Mouse (Mus musculus): ENCODE results near the gene Colgalt1. TPM values are rescaled to one million over a fixed set of nuclear protein-coding genes. Genes with fewer than 3 reads are reported as not detected.

The Colgalt1 gene
- polyA plus RNA-seq, 1 experiment from 2014 or later = 37.5 TPM

GRCm38 (mm10) chr8:71572847-71573633 is 37.8 kb upstream of the Colgalt1 start:
- H3K36me3 ChIP-seq (ENCODE audit: poor library complexity, severe bottlenecking) = no peaks in the 10 kb centered on the region
- no peaks in the 10 kb centered on the region for H3K27me3 ChIP-seq
- H3K4me1 ChIP-seq = peaks cover 52% of the 10 kb centered on the region
- H3K27ac ChIP-seq = peak overlapping the region; percentile 91
- H3K4me2 ChIP-seq = peak overlapping the region; percentile 83
- peak overlapping the region; percentile 52; the same call in 1 of the 2 replicates for H3K4me3 ChIP-seq
- H3K9me3 ChIP-seq (replicated peaks) = no peaks in the 10 kb centered on the region
- H3K9ac ChIP-seq = peak overlapping the region; percentile 52
- peak; percentile 17; the same call in 1 of the 2 replicates for ATAC-seq
- 56% methylated on average over 9 of the region's 9 CpGs for WGBS

- Histone ChIP-seq H3K4me3 (no peak overlapping the region), H3K4me2 (no peak overlapping the region), H3K27me3 (no peaks in the 10 kb centered on the region), H3K27ac (no peak overlapping the region), H3K4me1 (peaks cover 46% of the 10 kb centered on the region), H3K9me3 (replicated peaks) (no peaks in the 10 kb centered on the region), H3K9ac (no peak overlapping the region), H3K36me3 (ENCODE audit: poor library complexity, severe bottlenecking) (no peaks in the 10 kb centered on the region)
- ATAC-seq = no peak
- 81% methylated on average over 7 of the region's 7 CpGs for WGBS
Measured at GRCm38 (mm10) chr8:71574426-71574825, 36.4 kb upstream of the Colgalt1 start.

DNA sequence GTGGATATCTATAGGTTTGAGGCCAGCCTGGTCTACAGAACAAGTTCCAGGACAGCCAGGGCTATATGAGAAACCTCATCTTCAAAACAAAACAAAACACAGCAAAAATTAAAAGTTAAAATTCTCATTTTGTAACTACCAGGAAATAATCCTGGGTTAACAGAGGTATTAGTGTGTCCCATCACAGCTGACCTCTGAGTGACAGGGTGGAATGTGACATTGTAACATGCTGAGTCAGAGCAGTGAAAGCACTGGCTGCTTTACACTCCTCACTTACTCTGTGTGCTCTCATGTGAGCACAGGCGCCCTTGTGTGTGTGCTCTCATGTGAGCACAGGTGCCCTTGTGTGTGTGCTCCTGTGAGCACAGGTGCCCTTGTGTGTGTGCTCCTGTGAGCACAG is 35.8 kb upstream of the Colgalt1 start:
- Histone ChIP-seq H3K4me2 (no peak overlapping the region), H3K4me3 (no peak overlapping the region), H3K9ac (no peak overlapping the region), H3K27ac (no peak overlapping the region), H3K27me3 (no peaks in the 10 kb centered on the region), H3K4me1 (peaks cover 51% of the 10 kb centered on the region), H3K9me3 (replicated peaks) (no peaks in the 10 kb centered on the region), H3K36me3 (ENCODE audit: poor library complexity, severe bottlenecking) (peaks cover under 1% of the 10 kb centered on the region; the same call in 1 of the 2 replicates)
- 63% methylated on average over 1 of the region's 1 CpGs for WGBS
- ATAC-seq = no peak

DNA sequence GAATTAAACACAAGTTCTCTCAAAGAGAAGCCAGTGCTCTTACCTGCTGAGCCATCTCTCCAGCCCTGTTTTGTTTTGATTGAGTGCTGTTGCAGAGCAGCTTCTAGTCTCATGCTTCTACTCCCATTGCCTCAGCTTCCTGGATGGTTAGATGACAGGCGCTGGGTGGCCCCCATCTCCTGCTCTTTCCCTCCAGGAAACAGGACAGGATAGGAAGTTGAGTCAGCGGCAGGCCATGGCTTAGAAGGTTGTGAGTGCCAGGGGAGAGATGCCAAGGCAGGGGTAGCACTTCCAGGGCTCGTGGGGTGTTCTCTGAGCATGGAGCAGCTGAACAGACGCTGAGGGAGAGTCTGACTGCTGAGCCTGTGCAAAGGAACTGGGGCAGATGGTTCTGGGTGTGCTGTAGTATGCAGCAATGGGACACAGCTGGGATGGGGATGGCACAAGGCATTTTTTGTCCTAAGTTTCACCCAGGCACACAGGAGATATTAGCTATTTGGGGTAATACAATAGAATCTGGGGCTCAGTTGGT is 32.9 kb upstream of the Colgalt1 start:
- Histone ChIP-seq H3K4me3 (no peak overlapping the region), H3K27ac (no peak overlapping the region), H3K27me3 (no peaks in the 10 kb centered on the region), H3K4me1 (peaks cover 33% of the 10 kb centered on the region), H3K4me2 (no peak overlapping the region), H3K9me3 (replicated peaks) (no peaks in the 10 kb centered on the region), H3K36me3 (ENCODE audit: poor library complexity, severe bottlenecking) (peaks cover 26% of the 10 kb centered on the region), H3K9ac (no peak overlapping the region)
- ATAC-seq = no peak
- 74% methylated on average over 4 of the region's 4 CpGs for WGBS

DNA sequence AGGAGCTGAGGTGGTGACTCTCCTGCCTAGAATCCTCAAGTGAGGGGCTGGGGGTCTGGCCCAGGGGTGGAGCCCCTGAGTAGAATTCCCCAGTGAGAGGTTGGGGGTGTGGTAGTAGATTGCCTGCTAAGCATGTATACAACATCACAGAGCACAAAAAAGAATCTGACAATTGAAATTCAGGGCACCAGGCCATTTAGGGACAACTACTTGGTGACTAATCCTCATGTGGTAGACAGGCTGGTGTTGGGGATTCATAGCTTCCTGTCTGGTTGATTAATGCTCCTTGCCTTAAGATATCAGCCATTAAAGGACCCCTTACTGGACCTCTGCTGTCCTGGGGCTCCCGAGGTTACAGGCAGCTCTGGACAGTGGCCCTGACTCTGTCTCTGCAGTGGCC is 31.8 kb upstream of the Colgalt1 start:
- 78% methylated on average over 1 of the region's 1 CpGs for whole genome bisulfite sequencing
- Histone ChIP-seq H3K27ac (no peak overlapping the region), H3K36me3 (ENCODE audit: poor library complexity, severe bottlenecking) (peaks cover 36% of the 10 kb centered on the region), H3K27me3 (no peaks in the 10 kb centered on the region), H3K9ac (no peak overlapping the region), H3K4me1 (peaks cover 26% of the 10 kb centered on the region), H3K9me3 (replicated peaks) (no peaks in the 10 kb centered on the region), H3K4me3 (no peak overlapping the region), H3K4me2 (no peak overlapping the region)
- ATAC-seq = no peak

GRCm38 (mm10) chr8:71579476-71579875 is 31.3 kb upstream of the Colgalt1 start:
- ATAC-seq = no peak
- Histone ChIP-seq H3K4me2 (no peak overlapping the region), H3K27me3 (no peaks in the 10 kb centered on the region), H3K36me3 (ENCODE audit: poor library complexity, severe bottlenecking) (peaks cover 41% of the 10 kb centered on the region), H3K27ac (0 out of 2 replicates have a peak overlapping the region, but pooled peaks have one; percentile 40), H3K9ac (no peak overlapping the region), H3K4me3 (no peak overlapping the region), H3K9me3 (replicated peaks) (no peaks in the 10 kb centered on the region), H3K4me1 (peaks cover 21% of the 10 kb centered on the region)
- 89% methylated on average over 14 of the region's 14 CpGs for WGBS

GRCm38 (mm10) chr8:71580201-71580600 is 30.6 kb upstream of the Colgalt1 start:
- H3K4me3 ChIP-seq = no peak overlapping the region
- H3K27ac ChIP-seq = peak overlapping the region; percentile 40; the same call in 1 of the 2 replicates
- H3K4me2 ChIP-seq = 0 out of 2 replicates have a peak overlapping the region, but pooled peaks have one; percentile 12
- WGBS = 27% methylated on average over 9 of the region's 9 CpGs
- H3K9ac ChIP-seq = no peak overlapping the region
- no peaks in the 10 kb centered on the region for H3K27me3 ChIP-seq
- 0 out of 2 replicates have a peak, but pooled peaks have one; percentile 6 for ATAC-seq
- no peaks in the 10 kb centered on the region for H3K9me3 ChIP-seq (replicated peaks)
- peaks cover 19% of the 10 kb centered on the region for H3K4me1 ChIP-seq
- peaks cover 48% of the 10 kb centered on the region for H3K36me3 ChIP-seq (ENCODE audit: poor library complexity, severe bottlenecking)

GRCm38 (mm10) chr8:71586891-71587290 is 23.9 kb upstream of the Colgalt1 start:
- Histone ChIP-seq H3K4me1 (peaks cover 10% of the 10 kb centered on the region), H3K4me3 (no peak overlapping the region), H3K27ac (no peak overlapping the region), H3K9ac (no peak overlapping the region), H3K9me3 (replicated peaks) (no peaks in the 10 kb centered on the region), H3K27me3 (no peaks in the 10 kb centered on the region), H3K36me3 (ENCODE audit: poor library complexity, severe bottlenecking) (peaks cover 51% of the 10 kb centered on the region), H3K4me2 (no peak overlapping the region)
- ATAC-seq = peak; percentile 32
- WGBS = 77% methylated on average over 2 of the region's 2 CpGs

- Histone ChIP-seq H3K4me1 (peaks cover 24% of the 10 kb centered on the region), H3K36me3 (ENCODE audit: poor library complexity, severe bottlenecking) (peaks cover 37% of the 10 kb centered on the region), H3K4me3 (no peak overlapping the region), H3K4me2 (no peak overlapping the region), H3K9ac (no peak overlapping the region), H3K27me3 (no peaks in the 10 kb centered on the region), H3K9me3 (replicated peaks) (no peaks in the 10 kb centered on the region), H3K27ac (no peak overlapping the region)
- WGBS = 67% methylated on average over 3 of the region's 3 CpGs
- no peak for ATAC-seq
Measured at GRCm38 (mm10) chr8:71588762-71589161, 22.0 kb upstream of the Colgalt1 start.

GRCm38 (mm10) chr8:71591017-71591416 is 19.8 kb upstream of the Colgalt1 start:
- Histone ChIP-seq H3K27ac (peak overlapping the region; percentile 97; the same call in 1 of the 2 replicates), H3K4me2 (peak overlapping the region; percentile 96)

GRCm38 (mm10) chr8:71591471-71592373 is 19.1 kb upstream of the Colgalt1 start, which contains the start of gene Pgls:
Pgls (plus strand) TSS chr8:71592176.
- Histone ChIP-seq H3K27ac (peak within 1 kb of the TSS; percentile 97), H3K27me3 (no peaks in the 10 kb centered on the region), H3K4me2 (peak within 1 kb of the TSS; percentile 96), H3K9me3 (replicated peaks) (no peaks in the 10 kb centered on the region), H3K4me3 (peak within 1 kb of the TSS; percentile 88), H3K9ac (peak within 1 kb of the TSS; percentile 93), H3K36me3 (ENCODE audit: poor library complexity, severe bottlenecking) (peaks cover 16% of the 10 kb centered on the region), H3K4me1 (peaks cover 39% of the 10 kb centered on the region)
- under 1% methylated on average over 71 of the region's 71 CpGs for WGBS
- ATAC-seq = peak; percentile 81

More at GRCm38 (mm10) chr8:71591017-71591416, 19.8 kb upstream of the Colgalt1 start:
- H3K36me3 ChIP-seq (ENCODE audit: poor library complexity, severe bottlenecking) = peaks cover 22% of the 10 kb centered on the region
- 25% methylated on average over 5 of the region's 5 CpGs for WGBS
- H3K4me1 ChIP-seq = peaks cover 33% of the 10 kb centered on the region
- H3K9me3 ChIP-seq (replicated peaks) = no peaks in the 10 kb centered on the region
- ATAC-seq = no peak
- peak overlapping the region; percentile 93 for H3K9ac ChIP-seq
- no peaks in the 10 kb centered on the region for H3K27me3 ChIP-seq
- peak overlapping the region; percentile 88 for H3K4me3 ChIP-seq
